Mouse (Mus musculus): Measurements from ENCODE around the gene Mical3. TPM values are rescaled to one million over a fixed set of nuclear protein-coding genes. Genes with fewer than 3 reads are reported as not detected.
A peak's percentile ranks its signal among the peaks of the same experiment; 100 is the strongest.

Gene Mical3
- total RNA-seq, 2 experiments from 2014 or later = 137 to 148 TPM

DNA sequence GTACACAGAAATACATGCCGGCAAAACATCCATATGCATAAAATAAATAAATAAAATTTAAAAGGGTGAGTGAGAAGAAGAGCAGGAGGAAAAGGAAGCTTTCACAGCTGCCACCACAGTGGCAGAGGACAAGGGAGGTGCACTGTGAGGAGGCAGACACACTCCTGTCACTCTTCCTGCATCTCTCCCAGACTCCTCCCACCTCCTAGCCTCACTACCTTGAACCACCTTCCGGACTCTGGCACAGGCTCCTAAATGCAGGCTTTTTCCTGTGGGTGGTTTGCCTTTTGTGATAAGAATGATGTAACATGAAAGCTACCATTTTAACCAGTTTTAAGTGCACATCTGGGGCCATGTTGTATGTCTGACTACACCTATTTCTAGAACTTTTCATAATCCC is 72.8 kb downstream of the Mical3 start:
- intact Hi-C loops (cut with DNase I) = loop anchor here (5.0 kb wide), 1 partner anchor 49 kb away; no protein-coding TSS in a partner anchor
- DNase-seq = no peak

DNA sequence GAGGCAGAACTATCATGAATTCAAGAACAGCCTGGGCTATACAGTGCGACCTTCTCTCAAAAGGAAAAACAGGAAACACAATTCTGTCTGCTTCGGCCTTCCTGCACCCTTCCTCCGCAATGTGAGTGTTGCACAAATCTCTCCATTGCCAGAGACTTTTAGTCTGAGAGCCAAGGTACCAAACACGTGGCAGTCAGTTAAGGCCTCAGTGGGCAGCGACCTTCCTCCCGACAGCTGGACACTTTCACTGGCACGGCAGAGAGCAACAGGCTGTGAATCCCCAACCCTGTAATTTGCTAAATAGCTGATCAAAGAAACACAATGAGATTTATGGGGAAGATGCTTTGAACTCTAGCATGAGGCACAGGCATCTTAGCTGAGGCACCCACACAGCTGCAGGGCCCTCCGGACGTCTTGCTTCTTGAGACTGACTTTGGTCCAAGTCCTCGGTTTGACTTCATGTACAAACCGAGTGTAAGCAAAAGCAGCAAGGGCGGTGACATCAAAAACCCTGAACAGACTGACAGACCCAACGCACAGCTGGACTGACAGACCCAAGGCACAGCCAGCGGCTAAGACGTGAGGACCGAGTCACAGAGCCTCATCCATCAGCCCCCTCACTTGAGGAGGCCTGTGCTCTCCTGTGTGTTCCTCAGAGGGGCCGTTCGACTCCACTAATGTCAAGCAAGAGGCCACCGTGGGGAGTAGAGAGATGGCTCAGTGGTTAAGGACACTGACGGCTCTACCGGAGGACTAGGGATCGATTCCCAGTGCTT is 73.4 kb downstream of the Mical3 start:
- intact Hi-C loops (cut with DNase I) = loop anchor here (5.0 kb wide), 1 partner anchor 50 kb away; no protein-coding TSS in a partner anchor
- no peak for DNase-seq

DNA sequence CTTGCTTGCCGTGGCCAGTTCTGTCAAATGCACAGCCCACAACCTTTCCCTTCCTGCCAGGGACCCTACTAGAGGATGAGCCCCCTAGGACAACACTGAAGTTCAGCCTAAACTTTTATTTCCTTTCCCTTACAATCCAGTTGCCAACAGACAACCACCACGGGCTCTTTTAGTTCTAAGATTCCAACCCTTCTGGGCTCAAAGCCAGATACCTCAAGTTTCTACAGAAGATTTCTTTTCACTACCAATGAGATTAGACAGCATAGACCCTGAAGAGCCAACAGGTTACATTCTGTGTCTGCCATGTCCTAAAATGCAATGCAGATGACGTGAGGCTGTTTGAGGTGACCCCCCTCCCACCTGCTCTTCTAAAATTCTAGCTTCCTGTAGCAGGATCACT is 75.3 kb downstream of the Mical3 start:
- intact Hi-C loops (cut with DNase I) = loop anchor here (5.0 kb wide), 1 partner anchor 52 kb away; no protein-coding TSS in a partner anchor
- DNase-seq = no peak

DNA sequence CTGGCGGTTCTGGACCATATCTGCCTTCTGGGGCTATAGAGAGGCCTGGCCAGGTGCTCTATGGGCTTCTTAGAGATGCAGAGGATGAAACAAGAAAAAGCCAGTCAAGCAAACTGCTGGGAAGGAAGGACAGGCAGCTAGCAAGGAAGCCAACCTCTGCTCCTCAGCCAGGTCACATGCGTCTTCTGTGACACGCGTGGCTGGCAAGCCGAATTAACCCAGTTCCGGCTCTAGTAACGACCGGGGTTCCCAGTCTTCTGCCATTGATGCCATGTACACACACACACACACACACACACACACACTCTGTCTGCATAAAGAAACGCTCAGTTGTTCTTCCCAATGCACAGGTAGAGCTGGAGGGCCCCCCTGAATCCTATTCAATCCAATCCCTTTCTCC is 75.9 kb downstream of the Mical3 start:
- intact Hi-C loops (cut with DNase I) = loop anchor here (5.0 kb wide), 1 partner anchor 52 kb away; no protein-coding TSS in a partner anchor
- no peak for DNase-seq

DNA sequence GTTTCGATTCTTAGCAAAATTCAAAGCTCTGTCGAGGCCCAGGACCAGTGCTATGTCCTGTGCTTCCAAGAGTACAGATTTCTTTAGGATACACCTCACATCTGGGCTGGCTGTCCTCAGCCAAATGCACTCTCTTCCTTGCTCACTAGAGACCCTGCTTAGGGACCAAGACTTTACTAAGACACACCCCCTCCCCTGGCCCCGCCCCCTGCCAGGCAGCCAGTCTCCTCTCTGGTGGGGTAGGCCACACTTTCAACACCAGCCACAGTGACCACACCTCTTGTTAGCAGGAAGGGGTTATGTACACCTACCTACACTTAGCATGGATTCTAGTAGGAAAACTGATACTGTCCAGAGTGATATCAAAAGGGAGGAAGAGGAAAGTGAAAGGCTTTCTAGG is 76.5 kb downstream of the Mical3 start:
- DNase-seq = no peak
- intact Hi-C loops (cut with DNase I) = no loop called here

DNA sequence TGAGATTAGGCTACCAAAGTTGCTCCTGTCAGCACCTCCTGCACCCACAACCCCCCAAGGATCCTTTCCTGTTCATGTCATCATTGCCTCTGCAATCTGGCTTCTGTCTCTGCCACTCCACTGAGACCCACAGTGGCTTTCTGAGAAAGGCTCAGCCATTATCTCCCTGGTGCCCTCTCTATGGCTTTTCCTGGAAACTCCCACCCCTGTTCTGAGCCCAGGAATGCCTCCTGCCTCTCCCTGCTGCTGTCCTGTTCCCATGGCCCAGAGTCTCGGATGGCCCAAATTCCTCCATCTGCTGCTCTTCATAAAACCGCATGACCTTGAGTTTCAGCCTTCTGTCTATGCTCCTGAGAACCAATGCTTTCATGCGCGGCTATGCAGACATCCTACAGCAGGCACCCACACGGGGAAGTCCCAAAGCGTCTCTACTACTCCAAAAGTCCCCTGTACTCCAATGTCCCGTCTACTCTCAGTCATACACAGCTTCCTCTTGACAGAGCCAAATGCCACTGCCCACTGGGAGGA is 77.2 kb downstream of the Mical3 start:
- DNase-seq = peak; percentile 73 to 80

DNA sequence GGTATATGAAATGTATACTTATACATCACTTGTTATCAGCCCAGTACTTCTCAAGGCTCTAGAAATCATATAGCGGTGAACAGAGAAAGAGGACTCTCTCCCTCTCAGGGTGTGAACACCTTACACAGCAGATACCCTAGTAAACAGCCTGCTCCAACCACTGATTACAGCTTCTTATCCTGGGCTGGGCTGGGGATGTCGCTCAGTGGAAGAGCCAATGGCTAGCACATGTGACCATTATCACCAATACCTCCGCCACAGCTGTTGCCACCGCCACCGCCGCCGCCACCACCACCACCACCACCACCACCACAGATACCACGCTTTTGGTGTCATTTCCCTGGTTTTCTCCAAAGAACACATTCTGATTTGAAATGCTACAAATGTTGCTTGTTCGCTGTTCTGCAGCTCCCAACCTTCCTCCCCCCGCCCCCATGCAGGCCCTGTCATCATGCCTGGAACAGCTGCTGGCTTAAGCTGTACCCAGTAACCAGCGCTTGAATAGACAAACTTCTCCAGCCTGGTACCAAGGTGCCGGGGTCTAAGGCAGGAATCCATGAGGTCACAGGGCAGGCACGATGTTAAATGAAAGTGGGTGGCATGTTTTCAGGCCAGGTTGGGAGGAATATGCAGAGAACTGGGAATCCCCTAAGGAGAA is 78.7 kb downstream of the Mical3 start:
- no peak for DNase-seq

More for the DNA sequence above, 77.2 kb downstream of the Mical3 start:
- intact Hi-C loops (cut with DNase I) = no loop called here

DNA sequence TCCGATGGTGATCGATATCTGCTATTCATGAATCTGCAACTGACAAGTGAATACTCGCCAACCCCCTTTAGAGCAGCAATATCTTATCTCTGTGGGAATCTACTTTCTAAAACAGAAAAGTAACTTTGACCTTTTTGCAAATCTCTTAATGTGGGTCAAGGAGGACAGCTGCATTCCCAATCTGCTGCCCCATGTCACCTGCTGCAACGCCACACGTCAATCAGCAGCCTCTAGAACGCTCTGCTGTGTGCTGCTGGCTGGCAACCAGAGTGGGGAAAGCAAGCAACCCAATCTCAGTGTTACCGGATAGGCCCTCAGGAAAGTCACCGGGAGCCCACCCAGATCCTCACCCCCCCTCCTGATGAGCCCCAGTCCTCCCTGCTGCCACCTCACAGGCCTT is 79.4 kb downstream of the Mical3 start:
- no peak for DNase-seq
- intact Hi-C loops (cut with DNase I) = no loop called here

More for the DNA sequence above, 78.7 kb downstream of the Mical3 start:
- intact Hi-C loops (cut with DNase I) = no loop called here

DNA sequence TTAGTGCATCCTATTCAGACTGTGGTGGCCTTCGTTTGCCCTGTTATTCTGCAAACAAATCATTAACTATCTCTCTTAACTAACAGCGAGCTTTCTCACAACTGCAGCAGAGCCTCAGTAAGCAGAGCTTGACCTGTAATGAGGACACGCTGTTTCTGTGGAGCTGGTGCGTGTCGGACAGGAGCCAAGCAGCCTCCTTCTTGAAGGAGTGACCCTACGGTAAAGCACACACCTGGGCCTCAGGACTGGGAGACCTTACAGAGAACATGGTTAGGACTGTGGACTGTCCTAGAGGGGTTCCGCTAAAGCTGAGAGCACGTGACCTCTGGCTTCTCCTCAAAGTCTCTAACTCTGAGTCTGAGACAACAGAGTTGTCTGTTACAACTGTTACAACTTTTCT is 82.1 kb downstream of the Mical3 start:
- no peak for DNase-seq
- intact Hi-C loops (cut with DNase I) = no loop called here

DNA sequence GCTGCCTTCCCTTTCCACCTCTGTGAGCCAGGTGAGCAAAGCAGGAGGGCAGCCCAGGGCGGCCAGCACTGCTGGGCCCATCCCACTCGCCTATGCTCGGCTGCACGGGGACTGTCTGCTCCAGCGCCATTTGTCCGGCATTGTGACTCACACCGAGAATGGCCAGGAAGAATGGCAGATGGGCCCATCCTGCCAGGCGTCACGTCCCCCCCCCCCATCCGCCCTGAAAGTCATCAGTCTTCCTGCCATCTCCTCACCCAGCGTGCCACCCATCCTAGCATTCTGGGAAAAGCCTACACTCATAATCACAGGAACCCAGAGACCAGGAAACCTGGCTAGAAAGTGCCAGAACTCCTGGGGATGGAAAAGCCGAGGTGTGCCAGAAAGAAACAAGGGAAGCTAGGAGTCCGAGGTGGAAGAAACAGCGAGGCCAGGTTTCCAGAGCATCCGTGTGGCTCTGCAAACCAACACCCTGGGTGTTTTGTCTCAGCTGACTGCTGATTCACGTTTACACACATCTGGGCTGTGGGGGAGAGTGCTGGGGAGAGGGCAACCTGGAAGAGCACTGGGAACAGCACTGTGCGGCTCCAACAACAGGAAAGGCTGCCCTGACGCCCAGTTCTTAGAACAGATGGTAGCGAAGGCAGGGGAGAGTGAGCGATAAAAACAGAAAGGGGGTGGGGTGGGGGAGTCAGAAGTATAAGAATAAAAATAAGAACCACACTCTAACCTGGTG is 85.3 kb downstream of the Mical3 start:
- no peak for DNase-seq
- intact Hi-C loops (cut with DNase I) = no loop called here

DNA sequence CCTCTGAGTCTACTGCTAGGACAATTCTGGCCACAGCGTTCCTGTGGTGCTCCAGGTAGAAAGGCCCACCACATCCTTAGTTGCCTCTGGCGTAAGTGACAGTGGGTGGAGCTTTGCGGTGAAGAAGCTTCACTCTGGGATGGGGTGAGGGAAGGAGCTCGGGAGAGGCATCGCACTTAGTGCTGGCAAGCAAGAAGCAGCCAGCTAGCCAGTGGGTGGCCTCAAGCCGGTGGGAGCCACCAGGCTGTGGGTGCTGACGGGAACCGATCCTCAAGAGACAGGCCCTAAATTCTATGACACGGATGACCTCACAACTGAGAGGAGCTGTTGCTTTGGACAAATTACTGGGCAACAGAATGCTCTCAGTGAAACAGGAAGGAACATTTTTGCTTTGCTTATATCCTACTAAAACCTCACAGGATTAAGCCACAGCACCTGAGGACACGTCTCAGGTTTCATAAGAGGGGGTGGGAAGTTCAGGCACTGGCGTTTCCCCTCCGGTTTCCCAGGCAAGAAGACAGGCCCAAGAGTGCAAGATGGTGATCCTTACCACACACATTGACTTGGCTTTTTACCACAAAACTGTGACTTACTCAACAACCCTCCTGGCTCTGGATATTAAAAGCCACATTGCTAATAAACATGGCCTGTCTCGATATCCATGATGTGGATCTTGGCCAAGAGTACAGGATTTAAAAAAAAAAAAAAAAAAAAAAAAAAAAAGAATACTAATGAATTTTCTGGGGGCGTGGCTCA is 87.2 kb downstream of the Mical3 start:
- no peak for DNase-seq
- intact Hi-C loops (cut with DNase I) = no loop called here

DNA sequence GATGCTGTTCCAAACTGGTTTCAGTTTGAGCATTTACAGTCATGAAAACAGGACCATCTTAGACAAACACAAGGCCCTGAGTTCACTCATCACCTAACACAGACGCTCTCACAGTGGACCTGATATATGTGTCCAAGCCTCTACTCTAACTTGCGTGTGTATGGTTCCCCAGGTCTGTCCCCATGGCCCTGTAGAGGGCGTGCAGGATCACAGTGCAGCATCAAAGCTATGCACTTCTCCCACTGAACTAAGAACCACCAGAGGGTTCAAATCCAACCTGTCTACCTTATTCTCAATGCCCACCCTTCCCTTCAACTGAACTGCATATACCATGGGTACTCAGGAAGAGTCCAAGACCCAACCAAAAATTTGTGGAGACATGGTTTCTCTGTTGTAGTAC is 91.1 kb downstream of the Mical3 start:
- no peak for DNase-seq
- intact Hi-C loops (cut with DNase I) = no loop called here

DNA sequence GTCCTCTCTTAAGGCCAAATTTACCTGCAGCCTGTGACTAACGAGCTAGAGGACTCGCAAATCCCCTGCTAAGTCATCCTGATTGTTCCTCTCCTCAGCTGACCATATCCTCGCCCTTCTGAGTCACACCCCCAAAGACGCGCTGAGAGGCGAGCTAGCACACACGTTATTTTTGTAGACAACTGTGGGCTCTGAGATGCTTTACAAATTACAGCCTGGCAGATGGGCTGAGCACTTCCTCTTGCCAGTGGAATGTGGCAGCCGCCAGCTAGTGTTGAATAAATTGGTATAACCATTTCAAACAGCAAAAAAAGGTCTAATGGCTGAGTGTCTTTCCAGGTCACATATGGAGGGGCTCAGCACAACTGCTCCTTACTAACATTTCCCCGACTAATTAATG is 91.5 kb downstream of the Mical3 start:
- intact Hi-C loops (cut with DNase I) = no loop called here
- DNase-seq = no peak

DNA sequence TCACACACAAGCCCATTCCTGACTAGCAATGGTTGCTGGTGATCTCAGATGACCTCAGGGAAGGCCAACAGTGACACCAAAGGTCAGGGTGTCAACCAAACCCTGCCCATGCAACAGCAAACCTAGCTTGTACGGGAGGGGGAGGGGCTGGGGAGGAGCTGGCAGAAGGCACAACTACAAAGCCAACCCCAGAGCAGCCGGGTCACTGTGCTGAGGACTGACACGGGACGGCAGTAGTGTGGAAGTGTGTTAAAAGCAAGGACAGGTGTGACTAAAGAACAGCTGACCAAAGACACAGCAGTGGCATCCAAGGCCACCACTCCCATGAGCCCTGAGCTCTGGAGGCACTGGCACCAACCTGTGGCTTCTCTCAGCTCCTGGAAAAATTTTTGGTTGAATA is 93.7 kb downstream of the Mical3 start:
- no peak for DNase-seq
- intact Hi-C loops (cut with DNase I) = no loop called here

DNA sequence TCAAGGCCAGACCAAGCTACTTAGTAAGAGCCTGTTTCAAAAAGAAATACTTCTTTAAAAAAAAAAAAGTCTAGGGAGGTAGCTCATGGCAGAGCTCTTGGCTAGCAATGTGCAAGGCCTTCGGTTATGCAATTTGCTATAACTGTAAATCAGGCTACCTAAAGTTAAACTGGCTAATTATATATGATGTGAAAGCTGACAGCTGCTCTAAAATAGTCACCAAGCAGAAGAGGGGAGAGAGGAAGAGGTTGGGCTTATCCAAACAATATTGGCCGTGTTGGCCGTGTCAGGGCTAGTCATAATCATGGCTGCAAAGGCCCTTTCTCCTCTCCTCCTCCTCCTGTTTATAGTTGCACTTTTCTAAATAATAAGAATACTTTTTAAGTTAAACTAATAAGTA is 94.9 kb downstream of the Mical3 start:
- intact Hi-C loops (cut with DNase I) = no loop called here
- DNase-seq = no peak

DNA sequence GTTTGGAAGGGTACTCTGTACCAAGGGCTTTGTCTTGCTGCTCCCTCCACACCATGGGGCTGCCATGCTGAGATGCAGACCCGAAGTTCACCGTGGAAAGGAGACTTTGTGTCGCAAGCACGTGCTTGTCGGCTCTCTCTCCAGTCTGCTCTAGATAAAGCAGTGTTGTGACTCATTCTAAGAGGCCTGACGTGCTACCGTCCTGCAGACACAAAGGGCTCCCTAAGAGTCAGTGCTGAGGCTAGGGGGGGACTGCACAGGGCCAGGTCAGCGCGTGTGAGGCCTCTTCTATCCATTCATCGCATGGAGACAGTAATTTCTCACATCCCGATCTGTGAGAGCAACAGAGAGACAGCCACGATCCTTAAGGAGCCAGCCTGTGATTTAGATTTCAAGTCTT is 95.5 kb downstream of the Mical3 start:
- no peak for DNase-seq
- intact Hi-C loops (cut with DNase I) = no loop called here

DNA sequence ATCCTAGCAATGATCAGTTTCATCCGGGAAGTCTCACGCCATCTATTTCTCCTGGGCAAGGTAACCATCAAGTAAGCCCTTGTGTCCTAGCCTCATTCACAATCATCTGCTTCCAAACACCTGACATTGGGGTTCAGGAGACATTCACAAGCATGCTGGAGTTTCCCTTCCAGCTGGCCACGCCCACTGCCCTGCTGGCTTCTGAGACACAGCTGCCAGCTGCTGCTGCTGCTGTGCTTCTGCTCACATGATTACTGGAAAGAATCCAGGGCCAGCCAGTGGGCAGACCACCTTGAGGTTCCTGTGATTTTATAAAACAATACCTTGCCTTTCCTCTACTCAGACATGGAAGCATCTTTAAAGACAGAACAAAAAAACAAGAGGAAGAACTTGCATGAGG is 97.5 kb downstream of the Mical3 start:
- intact Hi-C loops (cut with DNase I) = no loop called here
- DNase-seq = no peak

DNA sequence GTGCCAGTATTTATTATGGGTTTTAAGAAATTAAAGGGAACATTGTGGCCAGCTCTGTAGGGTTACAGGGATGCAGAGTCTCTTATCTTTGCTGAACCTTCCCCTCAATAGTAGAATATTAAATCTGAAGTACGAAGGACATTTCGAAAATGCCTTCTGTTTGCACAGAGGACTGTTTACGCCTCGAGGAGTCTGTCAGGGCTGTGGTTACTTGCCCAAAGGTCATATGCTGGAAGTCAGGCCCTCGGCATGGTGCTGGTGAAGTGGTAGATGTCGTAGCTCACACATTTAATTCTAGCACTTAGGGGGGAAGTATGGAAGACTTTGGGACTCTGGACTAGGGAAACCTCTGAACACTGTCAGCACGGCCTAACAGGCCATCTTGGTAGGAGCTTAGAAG is 99.4 kb downstream of the Mical3 start:
- no peak for DNase-seq
- intact Hi-C loops (cut with DNase I) = no loop called here

DNA sequence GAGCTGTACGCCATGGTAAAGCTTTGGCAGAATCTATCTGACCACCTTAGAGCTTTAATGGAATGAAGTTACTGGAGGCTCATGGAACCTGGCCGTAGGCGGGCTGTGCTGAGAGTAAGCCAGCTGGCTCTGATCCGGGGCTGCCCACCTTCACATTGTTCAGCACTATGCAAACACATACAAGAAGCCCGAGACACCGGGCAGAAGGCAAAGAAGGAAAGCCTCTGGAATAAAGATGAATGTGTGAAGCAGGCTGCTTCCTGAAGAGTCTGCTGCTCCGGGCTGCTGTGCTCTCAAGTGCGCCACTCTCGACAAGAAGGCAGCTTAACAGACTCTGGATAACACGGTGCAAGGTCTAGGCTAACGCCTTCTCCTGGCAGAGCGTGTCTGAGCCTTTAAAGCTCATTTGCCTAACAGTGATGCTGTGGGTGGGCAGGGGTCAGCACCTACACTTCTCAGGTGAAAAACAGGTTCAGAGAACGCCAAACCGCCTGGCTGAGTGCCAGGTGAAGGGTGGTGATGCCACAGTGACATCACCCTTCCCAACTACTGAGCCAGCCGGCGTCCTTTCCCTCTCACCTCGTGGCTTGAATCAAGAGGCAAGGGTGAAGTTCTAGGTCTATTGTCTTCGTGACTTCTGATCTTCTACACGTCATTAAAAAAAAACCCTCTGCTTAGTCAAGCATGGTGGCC is 100.8 kb downstream of the Mical3 start:
- DNase-seq = no peak
- intact Hi-C loops (cut with DNase I) = no loop called here

DNA sequence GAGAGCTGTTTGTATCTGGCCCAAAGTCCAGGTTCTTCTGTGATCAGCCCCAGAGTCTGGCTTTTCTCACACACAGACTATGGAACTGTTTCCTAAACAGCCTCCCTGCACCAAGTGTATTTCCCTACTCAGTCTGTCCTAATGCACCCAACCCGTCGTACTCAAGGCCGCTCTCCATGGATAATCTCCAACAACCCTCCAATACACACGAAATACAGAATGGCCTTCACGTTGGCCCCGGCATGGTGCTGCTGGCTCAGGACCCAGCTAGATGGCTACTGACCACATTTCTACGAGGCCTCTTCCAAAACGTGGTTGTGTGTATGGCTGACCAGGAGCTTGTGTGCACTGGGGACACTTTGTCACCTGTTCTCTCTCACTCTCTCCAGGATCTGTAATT is 102.3 kb downstream of the Mical3 start:
- intact Hi-C loops (cut with DNase I) = no loop called here
- DNase-seq = no peak
